Mouse (Mus musculus) lung, adult 2 months (tissue): ENCODE results near the gene Asprv1.

Experiments used
- CTCF ChIP-seq: fragments of 200-500 bp; IDR thresholded peaks from 2 replicates; pipeline ENCODE4 v1.5.1; 2011; ENCODE audit warnings: mild to moderate bottlenecking, low read length, control low read depth; ENCODE audit not compliant: insufficient read depth
- POLR2A ChIP-seq: fragments of 200-500 bp; IDR thresholded peaks from 2 replicates; pipeline ENCODE4 v1.6.1; 2011; ENCODE audit warnings: low read depth, mild to moderate bottlenecking, control low read depth, low read length, borderline replicate concordance; ENCODE audit errors: extremely low read depth

GRCm38 (mm10) chr6:86623201-86623600 is 4.8 kb upstream of the Asprv1 start:
- no peak for TF ChIP-seq POLR2A
- no peak for TF ChIP-seq CTCF
